Mouse (Mus musculus): ENCODE data around the gene Zc3h18. TPM values are rescaled to one million over a fixed set of nuclear protein-coding genes. Genes with fewer than 3 reads are reported as not detected.

The Zc3h18 gene
- total and polyA plus RNA-seq, 3 experiments: 30.2 to 122 (median 98.5) TPM

GRCm38 (mm10) chr8:122433269-122433905 is 57.0 kb downstream of the Zc3h18 start:
- Histone ChIP-seq H3K27ac (ENCODE audit: control insufficient read depth, low read depth, low read length) (peak overlapping the region; percentile 13; the same call in 1 of the 2 replicates), H3K4me1 (ENCODE audit: control insufficient read depth in 1 of 2, insufficient read depth in 2 of 2, low read length in 2 of 2) (peaks cover 7 to 25% of the 10 kb centered on the region in 2 experiments; a peak in 3 of 4 replicates)

GRCm38 (mm10) chr8:122435375-122435774 is 59.0 kb downstream of the Zc3h18 start:
- Histone ChIP-seq H3K9me3 (replicated peaks; ENCODE audit: insufficient read depth, low read length) (no peaks in the 10 kb centered on the region), H3K4me1 (ENCODE audit: control insufficient read depth in 1 of 2, insufficient read depth in 2 of 2, low read length in 2 of 2) (peaks cover 7 to 10% of the 10 kb centered on the region in 2 experiments; a peak in 3 of 4 replicates), H3K27me3 (ENCODE audit: control insufficient read depth in 1 of 2, insufficient read depth in 2 of 2, low read length in 2 of 2) (no peaks in the 10 kb centered on the region), H3K9ac (ENCODE audit: control insufficient read depth, low read depth, low read length, poor library complexity, severe bottlenecking) (no peak overlapping the region), H3K4me3 (ENCODE audit: control insufficient read depth in 1 of 2, insufficient read depth in 1 of 2, low read depth in 2 of 2, low read length in 2 of 2) (no peak overlapping the region), H3K79me2 (ENCODE audit: control insufficient read depth, insufficient read depth, low read length, poor library complexity) (peaks cover 23% of the 10 kb centered on the region), H3K36me3 (ENCODE audit: control insufficient read depth in 1 of 2, insufficient read depth in 2 of 2, low read length in 2 of 2) (peaks cover 0 to 12% of the 10 kb centered on the region in 2 experiments; a peak in 2 of 4 replicates), H3K27ac (ENCODE audit: control insufficient read depth, low read depth, low read length) (no peak overlapping the region)
- TF ChIP-seq HCFC1 (IDR thresholded peaks at IDR 0.05; ENCODE audit: low read depth, low read length) (no peak), ETS1 (IDR thresholded peaks at IDR 0.05; ENCODE audit: low read depth, low read length) (no peak), USF1 (IDR thresholded peaks at IDR 0.05; ENCODE audit: low read depth, low read length) (no peak), CTCF (IDR thresholded peaks at IDR 0.05 in 2 of 3, conservative IDR thresholded peaks at IDR 0.05 in 1 of 3; ENCODE audit: control insufficient read depth in 1 of 3, insufficient read depth in 1 of 3, low read depth in 2 of 3, low read length in 3 of 3, poor library complexity in 1 of 3, severe bottlenecking in 1 of 3) (peak; percentile 43 to 77 (median 50)), SMC3 (IDR thresholded peaks at IDR 0.05; ENCODE audit: low read depth, low read length) (peak; percentile 28), ZMIZ1 (IDR thresholded peaks at IDR 0.05; ENCODE audit: low read depth, low read length) (no peak), KAT2A (conservative IDR thresholded peaks at IDR 0.05; ENCODE audit: low read depth, low read length) (no peak), RAD21 (IDR thresholded peaks at IDR 0.05; ENCODE audit: low read depth, low read length) (peak; percentile 16), POLR2AphosphoS5 (IDR thresholded peaks at IDR 0.05; ENCODE audit: borderline replicate concordance, low read depth, low read length) (no peak), E2F4 (IDR thresholded peaks at IDR 0.05; ENCODE audit: borderline replicate concordance, low read depth, low read length) (no peak), MAFK (IDR thresholded peaks at IDR 0.05; ENCODE audit: borderline replicate concordance, low read depth, low read length) (no peak), MAZ (IDR thresholded peaks at IDR 0.05; ENCODE audit: low read depth, low read length) (no peak), MYC (IDR thresholded peaks at IDR 0.05; ENCODE audit: low read depth, low read length) (peak; percentile 39; the same call in 1 of the 2 replicates), GATA1 (IDR thresholded peaks at IDR 0.05; ENCODE audit: low read depth, low read length) (no peak), EP300 (IDR thresholded peaks at IDR 0.05; ENCODE audit: low read depth in 1 of 2, low read length in 2 of 2) (no peak), POLR2AphosphoS2 (IDR thresholded peaks at IDR 0.05; ENCODE audit: low read length) (no peak), MAX (IDR thresholded peaks at IDR 0.05; ENCODE audit: low read length) (no peak)
- peak; percentile 53 for DNase-seq (ENCODE audit: low read depth, low spot score)

More at GRCm38 (mm10) chr8:122433269-122433905, 57.0 kb downstream of the Zc3h18 start:
- Histone ChIP-seq H3K9ac (ENCODE audit: control insufficient read depth, low read depth, low read length, poor library complexity, severe bottlenecking) (no peak overlapping the region; the same call in 1 of the 2 replicates), H3K27me3 (ENCODE audit: control insufficient read depth in 1 of 2, insufficient read depth in 2 of 2, low read length in 2 of 2) (no peaks in the 10 kb centered on the region), H3K79me2 (ENCODE audit: control insufficient read depth, insufficient read depth, low read length, poor library complexity) (peaks cover 26% of the 10 kb centered on the region), H3K4me3 (ENCODE audit: control insufficient read depth in 1 of 2, insufficient read depth in 1 of 2, low read depth in 2 of 2, low read length in 2 of 2) (peak overlapping the region in 1 of 2 experiments; percentile 86; a peak in 1 of 4 replicates), H3K9me3 (replicated peaks; ENCODE audit: insufficient read depth, low read length) (no peaks in the 10 kb centered on the region), H3K36me3 (ENCODE audit: control insufficient read depth in 1 of 2, insufficient read depth in 2 of 2, low read length in 2 of 2) (peaks cover 0 to 24% of the 10 kb centered on the region in 2 experiments; a peak in 2 of 4 replicates)
- no peak for DNase-seq (ENCODE audit: low read depth, low spot score)
- TF ChIP-seq HCFC1 (IDR thresholded peaks at IDR 0.05; ENCODE audit: low read depth, low read length) (no peak), USF1 (IDR thresholded peaks at IDR 0.05; ENCODE audit: low read depth, low read length) (no peak), RAD21 (IDR thresholded peaks at IDR 0.05; ENCODE audit: low read depth, low read length) (peak; percentile 42), SIN3A (IDR thresholded peaks at IDR 0.05; ENCODE audit: low read length) (0 out of 2 replicates have a peak, but pooled peaks have one; percentile 13), USF2 (IDR thresholded peaks at IDR 0.05; ENCODE audit: borderline replicate concordance in 1 of 2, insufficient read depth in 1 of 2, low read depth in 1 of 2, low read length in 2 of 2) (0 out of 4 replicates have a peak, but pooled peaks of 1 of the 2 experiments have one; percentile 58), CHD2 (IDR thresholded peaks at IDR 0.05; ENCODE audit: low read length) (no peak), JUND (IDR thresholded peaks at IDR 0.05; ENCODE audit: low read depth, low read length) (no peak), CTCF (IDR thresholded peaks at IDR 0.05 in 2 of 3, conservative IDR thresholded peaks at IDR 0.05 in 1 of 3; ENCODE audit: control insufficient read depth in 1 of 3, insufficient read depth in 1 of 3, low read depth in 2 of 3, low read length in 3 of 3, poor library complexity in 1 of 3, severe bottlenecking in 1 of 3) (peak in 2 of 3 experiments; percentile 36 to 45; a peak in 4 of 6 replicates), SMC3 (IDR thresholded peaks at IDR 0.05; ENCODE audit: low read depth, low read length) (peak; percentile 36; the same call in 1 of the 2 replicates), NELFE (IDR thresholded peaks at IDR 0.05; ENCODE audit: low read depth, low read length) (no peak)

Measured in MEL (cell line).